Mouse (Mus musculus): ENCODE measurements at regions not wholly inside any gene's neighbourhood (a gene's known extent, or its start where the extent isn't known, plus 50 kb on each side); places are given as distances from the start of the nearest gene placed in this dataset.

DNA sequence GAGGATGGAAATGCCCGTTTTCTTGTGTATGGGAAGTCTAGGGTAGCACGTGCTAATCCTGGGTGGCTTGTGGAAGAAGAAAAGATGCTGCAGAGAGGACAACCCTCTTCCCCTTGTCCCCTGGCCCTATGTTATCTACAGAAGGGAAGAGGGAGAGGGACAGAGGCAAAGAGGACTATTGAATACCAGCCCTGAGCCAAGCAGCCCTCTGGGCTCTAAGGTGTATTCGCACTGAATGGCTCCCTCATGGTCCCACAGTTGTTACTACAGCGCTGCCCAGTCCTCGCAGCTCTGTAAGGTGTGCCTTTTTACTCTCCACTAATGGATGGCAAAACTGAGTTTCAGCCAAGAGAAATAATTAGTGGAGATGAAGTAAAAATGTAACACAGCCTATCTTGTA lies 128.9 kb downstream of the Cd24a start:
- TF ChIP-seq CTCF (IDR thresholded peaks at IDR 0.05; ENCODE audit: low read depth) (no peak), EP300 (IDR thresholded peaks at IDR 0.05; ENCODE audit: low read depth) (no peak)
